Mouse (Mus musculus) embryo, embryonic 9.5 days (tissue): ENCODE data around the gene Cmip.
"Not testable (repeated sequence)": the region's sequence is repeated elsewhere in the genome, so short reads cannot be mapped to it uniquely, and the experiment has no call there.

Experiments used
- DNase-seq: peaks from one replicate; pipeline ENCODE4 v3.0.0-alpha.2; 2017; ENCODE audit errors: extremely low spot score

The Cmip gene

DNA sequence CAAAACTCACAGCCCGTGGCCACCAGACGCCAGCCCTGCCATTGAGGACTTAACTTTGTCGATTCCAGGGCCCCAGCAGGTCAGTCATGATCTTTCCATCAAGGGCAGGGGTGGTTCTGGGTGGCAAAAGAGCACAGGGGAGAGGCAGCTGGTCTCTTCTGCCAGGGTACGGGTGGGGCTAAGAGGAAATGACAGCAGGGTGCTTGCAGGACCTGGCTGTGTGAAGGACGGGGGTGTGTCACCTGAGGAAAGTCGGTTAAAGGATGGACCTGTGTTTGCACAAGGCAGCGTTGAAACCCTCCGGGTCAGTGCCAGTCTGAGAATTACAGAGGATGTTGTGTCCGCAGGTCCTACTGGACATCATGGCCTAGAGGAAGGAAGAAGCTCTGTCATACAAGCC is 161.0 kb downstream of the Cmip start:
- DNase-seq = no peak

DNA sequence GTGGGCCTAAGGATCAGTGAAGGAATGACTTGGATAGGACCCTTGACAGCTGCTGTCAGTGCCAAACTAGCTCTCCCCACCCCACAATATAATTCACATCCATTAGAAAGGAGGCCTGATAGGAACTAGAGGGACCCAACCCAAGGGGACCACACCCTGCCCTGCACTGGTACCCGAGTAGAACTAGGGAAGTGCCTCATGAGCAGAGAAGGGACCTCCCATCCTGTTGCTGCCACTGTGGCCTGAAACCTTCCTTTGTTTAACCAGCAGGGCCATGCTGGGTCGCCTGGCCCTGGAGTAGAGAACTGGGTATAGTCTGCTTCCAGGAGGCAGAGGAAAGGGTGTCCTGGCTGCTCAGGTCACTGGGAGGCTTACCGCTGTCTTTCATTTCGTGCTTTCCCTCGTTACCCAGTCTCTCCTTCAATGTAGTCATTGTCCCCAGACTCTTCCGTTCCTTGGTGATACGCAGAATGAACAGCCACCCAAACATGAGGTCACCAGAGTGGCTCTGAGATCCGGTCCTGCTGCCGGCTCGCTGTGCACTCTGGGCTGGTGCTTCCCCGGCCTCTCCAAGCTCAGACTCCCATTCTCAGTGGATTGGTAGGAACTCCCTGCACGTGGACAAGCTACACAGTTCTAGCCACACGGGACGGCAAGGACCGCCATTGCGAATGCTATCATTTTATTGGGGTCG is 164.1 kb downstream of the Cmip start:
- no peak for DNase-seq

DNA sequence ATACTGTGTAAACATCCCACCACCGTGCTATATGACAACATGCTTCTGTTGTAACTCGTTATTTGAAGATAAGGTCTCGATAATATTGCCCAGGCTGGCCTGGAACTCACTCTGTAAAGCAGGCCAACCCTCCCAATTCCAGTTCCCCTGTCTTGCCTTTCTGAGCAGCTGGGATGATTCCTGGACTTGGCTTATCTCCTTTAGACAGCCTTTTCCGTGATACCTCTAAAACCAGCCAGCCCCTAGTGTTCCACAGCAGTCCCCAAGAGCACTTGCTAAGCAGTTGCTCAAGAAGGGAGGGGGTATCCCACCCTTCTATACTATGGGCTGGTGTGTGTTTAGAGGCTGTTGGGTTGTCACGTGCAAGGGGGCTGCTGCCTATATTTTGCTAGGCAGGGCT is 165.0 kb downstream of the Cmip start:
- DNase-seq = no peak

DNA sequence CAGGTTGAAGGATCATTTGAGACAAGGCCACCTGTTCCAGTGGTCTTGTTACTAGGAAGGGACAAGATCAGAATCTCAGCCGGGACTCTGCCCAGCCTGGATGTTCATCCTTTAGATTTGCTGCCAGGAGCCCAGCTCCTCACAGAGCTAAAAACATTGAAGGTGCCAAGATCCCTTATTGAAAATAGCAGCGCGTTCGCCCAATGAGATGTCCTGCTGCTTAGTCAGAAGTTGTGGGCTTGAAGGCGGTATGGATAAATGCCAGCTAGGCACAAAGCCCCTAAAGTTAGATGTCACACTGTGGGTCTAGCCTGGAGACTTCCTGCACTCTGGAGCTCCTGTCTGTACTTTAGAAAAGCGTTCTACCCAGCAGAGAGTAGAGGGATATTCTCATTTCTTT is 165.5 kb downstream of the Cmip start:
- no peak for DNase-seq

DNA sequence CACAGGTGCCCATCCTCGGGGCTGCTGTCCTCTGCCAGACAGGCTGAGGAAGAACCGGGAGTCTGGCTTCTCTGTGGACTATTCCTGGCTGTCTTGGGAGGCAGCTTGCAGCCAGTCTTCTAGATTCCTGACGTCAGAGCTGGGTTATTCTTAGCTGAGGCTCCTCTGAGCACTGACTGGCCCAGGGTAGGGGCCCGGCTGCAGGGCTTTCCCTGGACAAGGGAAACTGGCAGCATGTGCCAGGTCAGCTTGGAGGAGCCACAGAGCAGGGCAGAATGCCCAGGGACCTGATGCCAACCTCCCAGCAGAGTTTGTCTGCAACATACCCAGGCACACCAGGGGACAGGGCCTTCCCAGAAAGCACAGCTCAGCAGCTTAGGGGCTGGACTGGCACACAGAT is 166.2 kb downstream of the Cmip start:
- DNase-seq = no peak

DNA sequence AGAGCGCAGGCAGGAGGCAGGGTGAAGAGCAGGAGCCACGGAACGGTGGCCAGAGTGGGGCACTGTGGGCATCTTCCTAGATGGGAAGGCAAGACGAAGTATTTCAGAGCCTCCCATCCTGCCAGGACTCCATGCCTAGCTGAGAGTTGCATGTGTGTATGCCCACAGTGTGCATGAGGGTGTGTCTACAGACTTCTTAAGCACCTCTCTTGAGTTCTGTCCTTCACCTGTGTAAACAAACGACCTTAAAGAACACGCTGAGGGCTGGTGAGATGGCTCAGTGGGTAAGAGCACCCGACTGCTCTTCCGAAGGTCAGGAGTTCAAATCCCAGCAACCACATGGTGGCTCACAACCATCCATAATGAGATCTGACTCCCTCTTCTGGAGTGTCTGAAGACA is 171.0 kb downstream of the Cmip start:
- not testable (repeated sequence) for DNase-seq

DNA sequence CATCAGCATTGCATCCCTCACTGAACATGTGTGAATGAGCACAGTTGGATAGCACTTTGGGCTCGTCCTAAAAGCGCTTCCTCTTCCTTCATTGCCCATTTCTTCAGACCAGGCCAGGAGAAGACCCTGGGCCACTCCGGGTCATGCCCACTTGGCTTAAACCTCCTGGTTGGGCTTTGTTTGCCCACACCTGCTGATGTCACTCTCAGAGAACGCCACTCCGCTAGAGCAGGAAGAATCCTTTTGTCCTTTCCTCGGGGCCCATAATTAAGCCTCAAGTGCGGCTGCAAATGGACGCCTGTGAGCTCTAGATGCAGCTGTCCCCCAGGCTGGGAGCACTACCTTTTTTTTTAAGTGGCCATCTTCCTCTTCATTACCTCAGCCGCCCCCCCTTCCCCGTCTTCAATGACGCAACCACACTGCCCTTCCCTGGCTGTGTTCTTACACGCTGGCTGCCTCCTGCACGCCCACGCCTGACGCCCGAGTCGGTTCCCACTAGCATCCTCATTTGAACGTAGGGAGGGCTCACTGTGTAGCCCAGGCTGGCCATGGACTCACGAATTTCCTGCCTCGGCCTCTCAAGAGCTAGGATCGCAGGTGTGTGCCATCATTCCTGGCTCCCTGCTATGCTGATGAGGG is 171.8 kb downstream of the Cmip start:
- DNase-seq = no peak

DNA sequence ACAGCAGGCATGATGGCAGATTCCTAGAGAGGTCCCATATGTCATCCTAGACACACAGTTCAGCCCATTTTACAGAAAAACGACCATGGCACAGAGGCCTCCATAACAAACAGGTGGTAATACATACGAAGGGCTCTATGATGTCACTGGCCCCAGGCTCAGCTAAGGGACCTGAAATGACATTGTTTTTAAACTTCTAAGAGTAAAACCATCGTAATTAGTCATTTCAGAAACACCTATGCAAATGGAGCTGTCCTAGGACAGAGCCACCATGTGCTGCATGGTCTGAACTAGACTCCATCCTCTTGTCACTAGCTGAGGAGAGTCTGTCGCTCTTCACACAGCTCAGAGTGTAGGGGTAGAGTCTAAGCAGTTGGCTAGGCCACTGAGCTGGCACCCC is 173.8 kb downstream of the Cmip start:
- no peak for DNase-seq

DNA sequence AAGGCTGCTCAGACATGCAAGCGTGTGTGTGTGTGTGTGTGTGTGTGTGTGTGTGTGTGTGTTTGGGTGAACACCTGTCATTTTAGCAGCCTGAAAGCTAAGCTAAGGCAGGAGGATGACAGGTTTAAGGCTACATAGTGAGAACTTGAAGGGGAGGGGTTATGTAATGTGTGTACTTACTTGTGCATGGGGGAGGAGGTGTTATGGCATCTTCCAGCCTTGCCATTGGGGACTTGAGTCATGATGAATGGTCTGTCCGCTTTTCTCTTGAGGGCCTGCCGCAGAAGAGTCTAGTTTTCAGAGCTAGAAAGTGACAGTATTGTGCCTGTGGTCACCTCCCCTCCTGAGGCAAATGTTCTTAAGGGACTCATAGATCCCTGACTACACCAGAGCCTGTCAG is 174.7 kb downstream of the Cmip start:
- DNase-seq = no peak

DNA sequence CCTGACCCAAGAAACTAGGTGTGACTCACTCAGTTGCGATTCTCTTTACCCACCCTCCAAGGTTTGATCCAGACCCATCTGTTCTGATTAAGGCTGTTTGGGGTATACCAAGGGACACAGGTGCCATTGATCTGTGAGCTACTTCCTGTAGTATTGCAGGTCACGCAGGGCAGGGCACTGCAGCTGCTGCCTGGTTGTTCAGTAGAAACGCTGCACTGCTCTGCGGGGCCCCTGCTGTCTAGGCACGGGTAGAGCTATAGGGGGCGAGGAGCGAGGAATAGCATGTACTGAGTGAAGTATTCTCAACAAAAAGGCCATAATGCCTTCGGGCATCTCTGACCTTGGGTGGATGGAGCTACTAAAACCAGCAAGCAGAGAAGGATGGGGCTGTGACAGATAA is 175.2 kb downstream of the Cmip start:
- no peak for DNase-seq

DNA sequence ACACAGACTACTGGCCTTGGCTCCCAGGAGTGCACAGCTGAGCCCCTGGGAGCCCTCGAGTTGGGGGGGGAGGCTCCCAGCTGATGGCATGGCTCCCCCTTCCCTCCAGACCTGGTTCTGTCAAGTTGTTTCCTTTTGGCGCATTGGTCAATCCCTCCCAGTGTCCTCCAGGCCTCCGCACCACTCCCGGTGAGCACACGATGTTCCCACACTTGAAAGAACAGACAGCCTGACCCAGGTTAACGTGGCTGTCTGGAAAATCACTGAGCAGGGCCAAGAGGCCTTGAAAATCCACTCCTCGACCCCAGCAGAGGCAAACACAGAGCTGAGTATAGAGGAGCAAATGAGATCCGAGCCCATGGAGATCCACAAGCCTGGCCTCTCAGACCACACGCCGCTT is 177.1 kb downstream of the Cmip start:
- no peak for DNase-seq

DNA sequence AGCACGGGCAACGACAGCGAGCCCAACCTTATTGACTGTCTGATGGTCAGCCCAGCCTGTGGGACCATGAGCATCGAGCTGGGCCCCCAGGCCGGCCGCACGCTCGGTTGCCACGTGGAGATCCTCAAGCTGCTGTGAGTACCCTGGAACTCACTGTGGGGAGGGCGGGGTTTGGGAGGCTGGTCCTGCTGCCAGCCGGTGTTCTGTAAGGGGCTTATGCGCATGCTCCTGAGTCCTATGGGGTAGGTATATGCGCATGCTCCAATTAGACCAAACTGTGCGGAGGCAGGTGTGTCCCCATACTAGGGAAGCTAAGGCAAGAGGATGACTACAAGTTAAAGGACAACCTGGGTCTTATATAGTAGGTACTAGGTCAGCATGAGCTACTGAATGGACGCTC is 179.9 kb downstream of the Cmip start:
- DNase-seq = no peak

DNA sequence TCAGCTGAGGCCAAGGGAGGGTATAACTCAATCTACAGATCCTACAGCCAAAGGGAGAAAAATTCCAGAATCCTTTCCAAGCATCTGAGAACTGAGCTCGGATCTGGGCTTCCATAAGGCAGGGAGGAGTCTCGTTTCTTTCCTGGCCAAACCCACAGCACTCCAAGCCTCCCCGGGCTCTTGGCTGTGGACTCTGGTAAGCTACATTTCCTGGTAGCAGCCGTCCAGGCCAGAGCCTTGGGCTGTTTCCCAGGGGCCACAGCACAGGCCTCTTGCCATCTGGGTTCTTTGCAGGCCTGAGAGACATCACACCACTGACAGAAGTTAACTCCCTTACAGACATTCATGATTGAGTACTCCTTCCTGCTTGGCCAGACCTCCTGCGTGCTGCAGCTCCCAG is 180.8 kb downstream of the Cmip start:
- no peak for DNase-seq

DNA sequence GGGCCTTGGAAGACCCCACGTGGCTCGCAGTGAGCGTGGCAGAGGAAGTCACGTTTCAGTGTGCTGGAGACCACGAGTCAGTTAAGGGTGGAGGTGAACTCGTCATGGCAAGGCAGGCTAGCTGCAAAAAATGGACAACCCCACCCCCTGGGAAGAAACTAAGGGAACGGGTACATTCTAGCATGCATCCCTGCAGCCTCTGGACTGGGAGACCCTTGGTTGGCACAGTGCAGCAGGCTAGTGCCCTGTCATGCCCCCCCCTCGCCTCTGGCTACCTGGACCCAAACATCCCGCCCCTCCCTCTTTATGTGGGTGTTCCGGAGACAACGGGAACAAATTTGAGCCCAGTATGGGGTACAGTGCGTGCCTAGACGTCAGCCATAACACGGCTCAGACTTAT is 183.5 kb downstream of the Cmip start:
- DNase-seq = no peak

DNA sequence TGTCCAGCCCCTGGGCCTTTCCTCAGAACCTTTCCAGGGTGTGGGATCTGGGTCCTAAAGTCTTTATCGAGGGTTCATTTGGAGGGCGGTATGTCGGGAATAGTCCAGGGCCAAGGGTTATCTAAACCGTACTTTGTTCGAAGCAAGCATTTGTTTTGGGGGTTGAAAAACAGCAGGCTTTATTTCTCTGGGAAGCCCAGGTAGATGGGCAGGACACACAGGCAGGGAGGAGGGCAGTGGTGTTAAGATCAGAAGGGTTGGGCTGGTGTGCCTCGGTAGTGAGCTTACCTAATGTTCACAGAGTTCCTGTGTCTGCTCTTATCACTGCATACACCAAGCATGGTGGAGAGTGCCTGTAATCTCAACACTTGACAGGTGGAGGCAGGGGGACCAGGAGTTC is 183.9 kb downstream of the Cmip start:
- no peak for DNase-seq

DNA sequence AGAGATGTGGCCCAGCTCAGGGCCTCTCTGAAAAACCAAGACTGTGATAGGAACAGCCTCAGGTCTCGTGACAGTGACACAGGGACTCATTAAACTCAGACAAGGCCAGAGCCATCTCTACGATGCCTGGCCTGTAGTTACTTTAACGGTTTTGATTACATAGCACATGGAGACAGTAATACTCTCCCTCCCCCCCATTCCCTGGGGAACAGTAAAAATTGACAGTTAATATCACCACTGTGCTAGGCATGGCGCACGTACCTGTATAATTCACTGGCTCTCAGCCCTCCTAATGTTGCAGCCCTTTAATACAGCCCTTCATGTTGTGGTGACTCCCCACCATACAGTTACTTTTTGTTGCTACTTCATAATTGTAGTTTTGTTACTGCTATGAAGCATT is 188.6 kb downstream of the Cmip start:
- no peak for DNase-seq

DNA sequence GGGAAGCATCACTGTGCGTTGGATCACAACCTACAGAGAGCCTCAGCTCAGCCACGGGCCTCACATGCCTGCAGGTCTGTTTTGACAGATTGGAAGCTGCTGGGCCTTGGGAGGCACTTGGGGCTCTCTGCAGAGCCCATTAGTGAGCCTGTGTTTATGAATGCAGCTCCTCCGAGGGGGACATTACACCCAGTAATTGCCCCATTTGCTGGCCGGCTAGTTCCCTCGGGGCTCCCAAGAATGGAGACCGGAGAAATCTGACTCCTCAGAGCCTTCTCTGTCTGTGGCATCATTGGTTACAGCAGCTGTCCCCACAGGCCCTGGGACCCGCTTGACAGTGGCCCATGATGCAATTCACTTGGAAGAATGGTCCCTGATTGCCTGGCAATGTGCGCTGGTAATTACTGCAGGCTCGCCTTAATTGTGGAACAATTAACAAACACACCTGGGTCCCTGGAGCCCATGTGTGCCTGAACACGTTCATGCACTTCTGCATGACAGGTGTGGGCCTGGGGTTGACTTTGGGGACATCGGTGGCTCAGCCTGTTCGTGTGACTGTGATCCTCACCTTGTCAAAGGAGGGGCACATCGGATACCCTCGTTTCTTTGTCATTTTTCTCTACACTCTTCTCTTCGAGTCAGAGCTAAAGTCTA is 189.6 kb downstream of the Cmip start:
- DNase-seq = no peak

DNA sequence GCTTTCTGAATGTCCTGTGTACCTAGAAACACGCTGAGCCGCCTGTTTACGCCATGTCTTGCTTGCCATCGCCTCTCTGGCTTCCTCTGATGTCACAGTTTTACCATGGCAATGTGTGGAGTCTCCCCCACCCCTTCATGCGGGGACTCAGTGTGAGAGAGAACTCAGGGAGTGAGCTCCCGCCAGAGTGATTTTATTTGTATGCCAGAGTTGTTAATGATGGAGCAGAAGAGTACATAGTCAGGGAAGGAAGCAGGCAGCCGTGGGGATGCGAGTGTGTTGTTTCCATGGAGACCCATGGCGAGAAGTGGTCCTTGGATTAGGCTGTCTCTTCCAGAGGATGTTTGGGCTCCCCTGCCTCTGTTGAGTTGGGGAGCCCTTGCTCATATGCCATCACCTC is 194.2 kb downstream of the Cmip start:
- no peak for DNase-seq

DNA sequence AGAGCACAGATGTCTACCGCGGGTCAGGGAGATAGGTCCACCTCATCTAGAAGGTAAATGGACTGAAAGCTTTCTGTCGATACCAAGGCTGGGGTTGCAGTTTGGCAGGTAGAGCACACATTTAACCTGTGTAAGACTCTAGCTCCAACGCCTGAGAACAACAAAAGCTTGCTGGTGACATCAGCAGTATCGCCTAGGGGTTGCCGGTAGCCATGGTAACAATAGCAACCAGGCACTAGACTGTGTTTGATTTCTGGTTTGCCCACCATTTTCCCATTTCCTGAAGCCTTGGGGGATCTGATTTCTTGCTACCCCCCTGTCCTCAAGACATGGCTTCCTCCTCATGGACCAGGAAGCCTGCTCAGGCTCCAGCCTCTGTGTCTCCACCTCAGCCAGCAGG is 197.1 kb downstream of the Cmip start:
- no peak for DNase-seq

DNA sequence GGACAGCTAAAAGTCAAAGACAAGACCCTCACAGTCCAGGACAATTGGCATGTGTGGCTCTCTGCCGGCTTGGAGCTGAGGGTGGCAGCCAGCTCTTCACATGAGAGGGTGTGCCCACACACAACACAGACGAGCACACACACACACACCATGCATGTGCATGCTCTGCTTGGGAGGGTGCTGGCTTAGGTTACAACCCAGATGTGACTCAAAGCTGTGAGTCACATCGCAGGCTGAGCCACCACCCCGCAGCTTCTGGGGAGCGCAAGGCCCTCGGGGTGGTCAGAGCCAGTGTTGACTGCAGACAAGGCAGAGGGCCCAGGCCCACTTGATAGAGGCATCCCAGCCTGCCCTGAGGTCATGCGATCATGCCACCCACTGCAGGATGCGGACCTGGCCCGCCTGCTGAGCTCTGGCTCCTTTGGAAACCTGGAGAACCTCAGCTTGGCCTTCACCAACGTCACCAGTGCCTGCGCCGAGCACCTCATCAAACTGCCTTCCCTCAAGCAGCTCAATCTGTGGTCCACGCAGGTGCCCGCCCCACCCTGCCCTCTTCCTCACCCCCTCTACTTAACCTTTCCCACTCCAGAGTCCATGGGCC is 197.8 kb downstream of the Cmip start:
- DNase-seq = no peak

DNA sequence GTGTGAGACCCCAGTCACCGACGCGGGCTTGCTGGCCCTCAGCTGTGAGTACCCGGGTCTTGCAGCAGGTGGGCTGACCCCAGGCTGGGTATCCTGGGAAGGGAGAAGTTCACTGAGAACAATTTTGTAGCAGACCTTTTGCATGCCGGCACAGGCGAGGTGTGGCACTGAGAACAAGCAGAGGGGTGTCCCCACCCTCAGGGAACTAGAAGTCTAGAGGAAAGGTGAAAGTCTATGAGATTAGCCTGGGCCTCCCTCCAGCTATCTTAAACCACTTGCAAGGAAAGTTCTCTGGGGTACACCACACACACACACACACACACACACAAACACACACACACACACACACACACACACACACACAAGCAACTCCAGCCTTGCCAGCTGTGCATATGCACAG is 198.8 kb downstream of the Cmip start:
- DNase-seq = no peak

DNA sequence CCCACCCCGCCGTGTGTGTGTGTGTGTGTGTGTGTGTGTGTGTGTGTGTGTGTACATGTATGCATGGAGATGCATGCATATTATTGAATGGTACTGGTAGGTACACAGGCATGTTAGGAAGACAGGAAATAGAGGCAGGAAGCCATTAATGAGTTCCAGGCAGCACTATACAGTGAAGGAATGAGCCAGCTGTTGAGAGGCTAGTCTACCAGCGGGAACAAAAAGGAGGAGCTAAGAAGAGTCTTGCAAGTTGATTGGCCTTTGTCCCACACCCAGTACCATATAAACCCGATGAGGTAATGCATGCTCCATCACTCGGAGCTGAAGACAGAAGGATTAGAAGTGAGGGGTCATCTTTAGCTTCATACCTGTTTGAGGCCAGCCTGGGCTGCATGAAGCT is 201.6 kb downstream of the Cmip start:
- no peak for DNase-seq

DNA sequence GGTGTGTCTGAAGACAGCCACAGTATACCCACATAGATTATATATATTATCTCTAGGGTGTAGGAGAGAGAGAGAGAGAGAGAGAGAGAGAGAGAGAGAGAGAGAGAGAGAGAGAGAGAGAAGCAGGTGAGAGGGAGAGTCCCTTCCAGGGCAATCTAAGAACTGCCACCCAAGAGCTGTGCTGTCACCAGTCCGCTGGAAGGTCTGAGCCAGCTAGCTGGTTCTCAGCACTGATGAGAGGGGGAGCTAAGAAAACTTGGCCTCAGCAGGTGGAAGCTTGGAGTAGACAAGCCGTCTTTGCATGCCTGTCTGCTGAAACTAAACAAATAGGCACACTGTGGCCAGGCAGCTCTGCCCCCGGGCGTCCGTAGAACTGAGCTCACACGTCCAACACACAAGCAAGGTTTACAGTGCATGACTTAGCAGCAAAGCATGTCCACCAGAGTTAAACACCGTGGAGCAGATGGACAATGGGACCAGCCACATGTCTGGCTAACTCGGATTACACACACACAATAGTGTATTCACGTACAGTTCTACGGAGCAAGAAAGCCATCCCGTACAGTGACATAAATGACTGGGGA is 205.9 kb downstream of the Cmip start:
- no peak for DNase-seq
